Mouse (Mus musculus) megakaryocyte, embryonic 14.5 days (primary cell): Measurements from ENCODE around the gene Tmem222.

ENCODE experiments used
- FLI1 ChIP-seq: IDR thresholded peaks from 2 replicates; pipeline ENCODE4 v1.6.1; 2012; ENCODE audit warnings: low read length, inconsistent platforms, mixed read lengths
- GATA1 ChIP-seq: IDR thresholded peaks from 3 replicates; pipeline ENCODE4 v1.6.1; 2012; ENCODE audit warnings: mixed read lengths, low read length, inconsistent platforms, borderline replicate concordance

DNA sequence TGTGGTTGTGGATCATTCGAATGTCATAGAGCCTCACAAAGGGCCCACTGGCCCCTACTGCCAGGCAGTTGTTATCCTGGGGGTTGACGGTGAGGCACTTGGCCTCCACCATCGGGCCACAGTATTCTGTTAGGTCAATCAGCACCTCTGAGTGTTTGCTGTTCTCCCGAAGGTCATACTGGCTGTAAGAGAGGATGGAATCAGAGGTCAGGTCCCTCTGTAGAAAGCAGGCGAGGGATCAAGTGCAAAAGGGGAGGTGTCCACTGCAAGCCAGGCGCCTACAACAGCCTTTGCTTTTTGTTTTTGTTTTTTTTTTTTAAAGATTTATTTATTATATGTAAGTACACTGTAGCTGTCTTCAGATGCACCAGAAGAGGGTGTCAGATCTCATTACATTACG lies 28.2 kb upstream of the Tmem222 start:
- no peak for TF ChIP-seq GATA1
- no peak for TF ChIP-seq FLI1
